Mouse (Mus musculus) myocyte (in vitro differentiated cells): Measurements from ENCODE around the gene Ect2l. TPM values are rescaled to one million over a fixed set of nuclear protein-coding genes. Genes with fewer than 3 reads are reported as not detected.
"Not testable (repeated sequence)": the region's sequence is repeated elsewhere in the genome, so short reads cannot be mapped to it uniquely, and the experiment has no call there.

Experiments used
- H3K27me3 ChIP-seq: one replicate; pipeline ENCODE4 v1.6.1; 2011; ENCODE audit not compliant: control insufficient read depth, insufficient read depth, insufficient read length
- H3K36me3 ChIP-seq: one replicate; pipeline ENCODE4 v1.6.1; 2011; ENCODE audit not compliant: control insufficient read depth, insufficient read depth
- H3K4me2 ChIP-seq: one replicate; pipeline ENCODE4 v1.6.1; 2011; ENCODE audit warnings: low read depth, control low read depth
- H3K4me3 ChIP-seq: one replicate; pipeline ENCODE4 v1.5.1; 2011; ENCODE audit warnings: mild to moderate bottlenecking, control low read depth, moderate library complexity
- H3K79me2 ChIP-seq: one replicate; pipeline ENCODE4 v1.6.1; 2011; ENCODE audit not compliant: control insufficient read depth, insufficient read depth
- H3ac ChIP-seq: one replicate; pipeline ENCODE4 v1.6.1; 2011; ENCODE audit not compliant: control insufficient read depth, insufficient read length
- CEBPB ChIP-seq: IDR thresholded peaks from 2 replicates; pipeline ENCODE4 v1.6.1; 2011; ENCODE audit warnings: mild to moderate bottlenecking, moderate library complexity; ENCODE audit not compliant: poor library complexity, insufficient read depth, severe bottlenecking
- E2F4 ChIP-seq: IDR thresholded peaks from one replicate; pipeline ENCODE4 v1.6.1; 2011; ENCODE audit warnings: mild to moderate bottlenecking, control low read depth, moderate library complexity; ENCODE audit not compliant: insufficient read depth
- MAX ChIP-seq: IDR thresholded peaks from one replicate; pipeline ENCODE4 v1.6.1; 2011; ENCODE audit warnings: low read depth, mild to moderate bottlenecking, control low read depth
- MYOD1 ChIP-seq, 3 experiments: IDR thresholded peaks; one replicate each; pipeline ENCODE4 v1.6.1; 2011; ENCODE audit warnings: control low read depth in 2 of 3, low read depth in 2 of 3, mild to moderate bottlenecking in 2 of 3, moderate library complexity in 1 of 3; ENCODE audit not compliant: insufficient read length in 2 of 3, control insufficient read depth in 1 of 3
- MYOG ChIP-seq, 3 experiments: IDR thresholded peaks; one replicate each; pipeline ENCODE4 v1.6.1; 2011; ENCODE audit warnings: control low read depth in 2 of 3, low read depth in 2 of 3, mild to moderate bottlenecking in 2 of 3; ENCODE audit not compliant: insufficient read length in 2 of 3, control insufficient read depth in 1 of 3, insufficient read depth in 1 of 3
- POLR2A ChIP-seq: IDR thresholded peaks from one replicate; pipeline ENCODE4 v1.6.1; 2011; ENCODE audit warnings: low read depth, mild to moderate bottlenecking, control low read depth, moderate library complexity; ENCODE audit not compliant: insufficient read length
- POLR2AphosphoS2 ChIP-seq: IDR thresholded peaks from one replicate; pipeline ENCODE4 v1.6.1; 2011; ENCODE audit warnings: low read depth, control low read depth; ENCODE audit not compliant: insufficient read length
- REST ChIP-seq: IDR thresholded peaks from one replicate; pipeline ENCODE4 v1.6.1; 2011; ENCODE audit warnings: mild to moderate bottlenecking, control low read depth, moderate library complexity; ENCODE audit not compliant: insufficient read depth, insufficient read length
- SRF ChIP-seq: IDR thresholded peaks from one replicate; pipeline ENCODE4 v1.6.1; 2011; ENCODE audit warnings: low read depth; ENCODE audit not compliant: control insufficient read depth, insufficient read length
- TCF12 ChIP-seq: IDR thresholded peaks from one replicate; pipeline ENCODE4 v1.6.1; 2011; ENCODE audit warnings: mild to moderate bottlenecking, control low read depth; ENCODE audit not compliant: poor library complexity, insufficient read depth, severe bottlenecking
- TCF3 ChIP-seq: IDR thresholded peaks from one replicate; pipeline ENCODE4 v1.6.1; 2011; ENCODE audit warnings: low read depth, control low read depth; ENCODE audit not compliant: insufficient read length
- USF1 ChIP-seq: IDR thresholded peaks from one replicate; pipeline ENCODE4 v1.6.1; 2011; ENCODE audit warnings: low read depth, mild to moderate bottlenecking, control low read depth, moderate library complexity
- polyA plus RNA-seq: library from polyadenylated mRNA; unstranded; fragments of >200 nt; fragmentation: generic; extraction: Trizol; gene quantifications from one replicate; pipeline ENCODE4 v1.2.1, GENCODE M21; 2012; ENCODE audit warnings: missing spikeins

The Ect2l gene
- polyA plus RNA-seq, 1 experiment, result 1.1 TPM

DNA sequence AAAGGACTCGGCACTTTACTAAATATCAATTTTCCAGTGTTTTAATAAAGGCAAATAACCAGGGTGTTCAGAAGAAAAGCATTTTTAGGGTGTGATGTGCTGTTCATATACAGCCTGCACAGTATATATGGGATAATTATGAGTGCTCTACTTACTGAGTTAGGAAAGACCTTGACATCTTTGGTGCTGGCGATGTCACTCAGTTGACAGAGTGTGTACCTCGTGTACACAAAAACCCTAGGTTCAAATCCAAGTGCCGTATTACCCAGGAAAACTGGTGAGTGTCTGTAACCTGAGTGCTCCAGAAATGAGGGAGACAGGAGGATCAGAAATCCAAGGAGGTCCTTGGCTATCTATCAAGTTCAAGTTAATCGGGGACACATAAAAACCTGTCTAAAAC, 71.1 kb downstream of the Ect2l start:
- Histone ChIP-seq H3K4me3 (no peak overlapping the region), H3K36me3 (no peaks in the 10 kb centered on the region), H3K27me3 (no peaks in the 10 kb centered on the region), H3ac (no peak overlapping the region), H3K4me2 (no peak overlapping the region), H3K79me2 (no peaks in the 10 kb centered on the region)
- TF ChIP-seq CEBPB (no peak), USF1 (no peak), TCF3 (no peak), MYOG (IDR thresholded peaks at IDR 0.05; ENCODE audit: control insufficient read depth in 1 of 3, insufficient read depth in 1 of 3, insufficient read length in 2 of 3, low read depth in 2 of 3) (no peak), E2F4 (no peak), TCF12 (no peak), SRF (no peak), POLR2A (no peak), MAX (no peak), MYOD1 (IDR thresholded peaks at IDR 0.05; ENCODE audit: control insufficient read depth in 1 of 3, insufficient read length in 2 of 3, low read depth in 2 of 3) (no peak), REST (no peak), POLR2AphosphoS2 (no peak)

GRCm38 (mm10) chr10:18138853-18139503, 71.7 kb downstream of the Ect2l start:
- H3K79me2 ChIP-seq, H3K36me3 ChIP-seq, H3K4me3 ChIP-seq, H3K4me2 ChIP-seq, H3K27me3 ChIP-seq, H3ac ChIP-seq: not testable (repeated sequence)

GRCm38 (mm10) chr10:18131666-18132650, 78.7 kb downstream of the Ect2l start:
- no peaks in the 10 kb centered on the region for H3K27me3 ChIP-seq
- peaks cover 2% of the 10 kb centered on the region for H3K36me3 ChIP-seq
- no peaks in the 10 kb centered on the region for H3K79me2 ChIP-seq
- TF ChIP-seq CEBPB, result no peak
- no peak for TF ChIP-seq REST
- no peak for TF ChIP-seq POLR2A
- no peak for TF ChIP-seq SRF
- TF ChIP-seq MAX, result no peak
- no peak for TF ChIP-seq USF1
- TF ChIP-seq MYOD1 (IDR thresholded peaks at IDR 0.05; ENCODE audit: control insufficient read depth in 1 of 3, insufficient read length in 2 of 3, low read depth in 2 of 3), result no peak
- TF ChIP-seq POLR2AphosphoS2, result no peak
- TF ChIP-seq TCF3, result no peak
- no peak for TF ChIP-seq TCF12
- TF ChIP-seq E2F4, result no peak
- no peak for TF ChIP-seq MYOG (IDR thresholded peaks at IDR 0.05; ENCODE audit: control insufficient read depth in 1 of 3, insufficient read depth in 1 of 3, insufficient read length in 2 of 3, low read depth in 2 of 3)
- H3K4me2 ChIP-seq, result no peak overlapping the region
- H3ac ChIP-seq, result no peak overlapping the region
- no peak overlapping the region for H3K4me3 ChIP-seq

- no peak overlapping the region for H3K4me3 ChIP-seq
- no peak overlapping the region for H3K4me2 ChIP-seq
- no peaks in the 10 kb centered on the region for H3K79me2 ChIP-seq
- no peak for TF ChIP-seq TCF12
- no peak for TF ChIP-seq TCF3
- TF ChIP-seq USF1, result no peak
- no peak for TF ChIP-seq MYOG (IDR thresholded peaks at IDR 0.05; ENCODE audit: control insufficient read depth in 1 of 3, insufficient read depth in 1 of 3, insufficient read length in 2 of 3, low read depth in 2 of 3)
- TF ChIP-seq CEBPB, result no peak
- no peak for TF ChIP-seq REST
- TF ChIP-seq SRF, result no peak
- no peak for TF ChIP-seq MAX
- no peak for TF ChIP-seq E2F4
- no peak for TF ChIP-seq POLR2AphosphoS2
- no peak for TF ChIP-seq MYOD1 (IDR thresholded peaks at IDR 0.05; ENCODE audit: control insufficient read depth in 1 of 3, insufficient read length in 2 of 3, low read depth in 2 of 3)
- no peak for TF ChIP-seq POLR2A
- no peak overlapping the region for H3ac ChIP-seq
- peaks cover 11% of the 10 kb centered on the region for H3K36me3 ChIP-seq
- no peaks in the 10 kb centered on the region for H3K27me3 ChIP-seq
Observed at GRCm38 (mm10) chr10:18130276-18130675, 80.4 kb downstream of the Ect2l start.
